Mouse (Mus musculus) urinary bladder, postnatal 0 days (tissue): ENCODE results near the gene Zfp960. TPM values are rescaled to one million over a fixed set of nuclear protein-coding genes. Genes with fewer than 3 reads are reported as not detected.

ENCODE experiments used
- polyA plus RNA-seq: library from polyadenylated mRNA; unstranded; fragments of >200 nt; fragmentation: Nextera tagmentation; extraction: Ambion mirVana; gene quantifications from 2 replicates; pipeline ENCODE4 v1.2.1, GENCODE M21; 2015

Zfp960 gene
- polyA plus RNA-seq, result 3.5 and 3.9 TPM in 2 replicates

GRCm38 (mm10) chr17:17063628-17064494, at the start of gene Zfp960:
Zfp960 (plus strand) TSS chr17:17064113.

GRCm38 (mm10) chr17:17120830-17121502, 57.1 kb downstream of the Zfp960 start, which contains the start of gene Zfp97:
Zfp97 (plus strand) TSS chr17:17121415.

Other genes starting within 250 kb of the Zfp960 start
- gene Zfp97, start 57.3 kb downstream of the Zfp960 start, polyA plus RNA-seq, result 3.1 and 4.0 TPM in 2 replicates